Mouse (Mus musculus) adipocyte (in vitro differentiated cells): Measurements from ENCODE around the gene Pdzd9.

ENCODE experiments used
- DNase-seq: peaks from one replicate; pipeline ENCODE4 v3.0.0-alpha.2; 2016; ENCODE audit warnings: low spot score

Pdzd9 gene

GRCm38 (mm10) chr7:120635362-120635781, 34.8 kb downstream of the Pdzd9 start:
- DNase-seq, result no peak

GRCm38 (mm10) chr7:120634711-120635361, 35.3 kb downstream of the Pdzd9 start, which contains the start of gene Uqcrc2:
Uqcrc2 (plus strand) TSS chr7:120635176.
- peak; percentile 86 for DNase-seq

GRCm38 (mm10) chr7:120634301-120634700, 35.8 kb downstream of the Pdzd9 start:
- no peak for DNase-seq

- DNase-seq, result peak; percentile 64
These were observed 37.6 kb downstream of the Pdzd9 start for GRCm38 (mm10) chr7:120632518-120632917.

GRCm38 (mm10) chr7:120620841-120621240, 49.3 kb downstream of the Pdzd9 start:
- peak; percentile 8 for DNase-seq

- DNase-seq, result no peak
These were observed 49.9 kb downstream of the Pdzd9 start for GRCm38 (mm10) chr7:120620075-120620771.
